Mouse (Mus musculus) right cerebral cortex, postnatal 10 days (tissue): Measurements from ENCODE around the gene Rtn3.
"Not testable (repeated sequence)": the region's sequence is repeated elsewhere in the genome, so short reads cannot be mapped to it uniquely, and the experiment has no call there.

Source experiments
- DNase-seq, 2 experiments: peaks; one replicate each; pipeline ENCODE4 v3.0.0; 2021; ENCODE audit warnings: low spot score in 2 of 2

Gene Rtn3

GRCm38 (mm10) chr19:7482599-7483511, at the start of gene Rtn3:
TSS of gene Rtn3 (minus strand) at chr19:7483281.
- peak; percentile 97 to 99 for DNase-seq

- DNase-seq: no peak
Measured at GRCm38 (mm10) chr19:7531906-7532305, 48.8 kb upstream of the Rtn3 start.

GRCm38 (mm10) chr19:7528639-7529428, 45.8 kb upstream of the Rtn3 start:
- DNase-seq: peak; percentile 48 to 71

- DNase-seq: no peak
Measured at GRCm38 (mm10) chr19:7524879-7525278, 41.8 kb upstream of the Rtn3 start.

- no peak for DNase-seq
Measured at GRCm38 (mm10) chr19:7523781-7524180, 40.7 kb upstream of the Rtn3 start.

- no peak for DNase-seq
Measured at GRCm38 (mm10) chr19:7523292-7523691, 40.2 kb upstream of the Rtn3 start.

GRCm38 (mm10) chr19:7522856-7523255, 39.8 kb upstream of the Rtn3 start:
- no peak for DNase-seq

- DNase-seq: no peak
Measured at GRCm38 (mm10) chr19:7521619-7522018, 38.5 kb upstream of the Rtn3 start.

- DNase-seq: no peak
Measured at GRCm38 (mm10) chr19:7516437-7516836, 33.4 kb upstream of the Rtn3 start.

GRCm38 (mm10) chr19:7508026-7508425, 24.9 kb upstream of the Rtn3 start:
- no peak for DNase-seq

GRCm38 (mm10) chr19:7506321-7506720, 23.2 kb upstream of the Rtn3 start:
- no peak for DNase-seq

GRCm38 (mm10) chr19:7502432-7502831, 19.4 kb upstream of the Rtn3 start:
- DNase-seq: no peak

- DNase-seq: no peak
Measured at GRCm38 (mm10) chr19:7500701-7501100, 17.6 kb upstream of the Rtn3 start.

- DNase-seq: no peak
Measured at GRCm38 (mm10) chr19:7498816-7499215, 15.7 kb upstream of the Rtn3 start.

- DNase-seq: not testable (repeated sequence)
Measured at GRCm38 (mm10) chr19:7496070-7496469, 13.0 kb upstream of the Rtn3 start.

- no peak for DNase-seq
Measured at GRCm38 (mm10) chr19:7495221-7496038, 12.3 kb upstream of the Rtn3 start.

GRCm38 (mm10) chr19:7494187-7495015, 11.3 kb upstream of the Rtn3 start:
- DNase-seq: peak; percentile 97 to 98

GRCm38 (mm10) chr19:7493352-7494186, 10.5 kb upstream of the Rtn3 start, which contains the start of gene Atl3:
TSS of gene Atl3 (plus strand) at chr19:7494040.
- DNase-seq: no peak

GRCm38 (mm10) chr19:7492682-7493081, 9.6 kb upstream of the Rtn3 start:
- DNase-seq: no peak

GRCm38 (mm10) chr19:7491960-7492359, 8.9 kb upstream of the Rtn3 start:
- DNase-seq: no peak
